Mouse (Mus musculus): ENCODE results near the gene Hcfc1r1.

DNA sequence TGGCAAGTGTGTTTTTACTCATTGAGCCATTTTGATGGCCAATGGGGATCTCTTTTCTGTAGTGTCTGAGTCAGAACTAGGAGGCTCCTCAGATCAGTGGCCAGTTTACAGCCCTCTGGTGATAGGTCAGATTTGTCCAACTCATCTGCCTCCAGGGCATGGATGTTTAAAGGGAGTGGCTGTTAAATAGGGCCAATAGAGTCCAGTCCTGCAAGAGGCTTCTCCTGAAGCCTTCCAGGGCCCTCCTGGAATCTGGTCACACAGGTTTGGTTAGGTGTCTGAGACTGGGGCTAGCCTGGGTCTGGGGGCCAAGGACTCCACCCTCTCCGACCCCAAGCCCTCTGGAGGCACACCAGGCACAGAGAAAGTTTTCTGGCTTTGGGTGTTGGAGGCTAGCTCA lies 21.1 kb downstream of the Hcfc1r1 start:
- TF ChIP-seq CTCF (IDR thresholded peaks at IDR 0.05; ENCODE audit: borderline replicate concordance, insufficient read depth, low read length) (no peak), POLR2A (IDR thresholded peaks at IDR 0.05; ENCODE audit: low read depth, low read length) (no peak)
